Mouse (Mus musculus): ENCODE data around the gene Galnt6. TPM values are rescaled to one million over a fixed set of nuclear protein-coding genes. Genes with fewer than 3 reads are reported as not detected.

Galnt6 gene
- total RNA-seq, 2 experiments from 2014 or later = 4.2 to 9.6 TPM

DNA sequence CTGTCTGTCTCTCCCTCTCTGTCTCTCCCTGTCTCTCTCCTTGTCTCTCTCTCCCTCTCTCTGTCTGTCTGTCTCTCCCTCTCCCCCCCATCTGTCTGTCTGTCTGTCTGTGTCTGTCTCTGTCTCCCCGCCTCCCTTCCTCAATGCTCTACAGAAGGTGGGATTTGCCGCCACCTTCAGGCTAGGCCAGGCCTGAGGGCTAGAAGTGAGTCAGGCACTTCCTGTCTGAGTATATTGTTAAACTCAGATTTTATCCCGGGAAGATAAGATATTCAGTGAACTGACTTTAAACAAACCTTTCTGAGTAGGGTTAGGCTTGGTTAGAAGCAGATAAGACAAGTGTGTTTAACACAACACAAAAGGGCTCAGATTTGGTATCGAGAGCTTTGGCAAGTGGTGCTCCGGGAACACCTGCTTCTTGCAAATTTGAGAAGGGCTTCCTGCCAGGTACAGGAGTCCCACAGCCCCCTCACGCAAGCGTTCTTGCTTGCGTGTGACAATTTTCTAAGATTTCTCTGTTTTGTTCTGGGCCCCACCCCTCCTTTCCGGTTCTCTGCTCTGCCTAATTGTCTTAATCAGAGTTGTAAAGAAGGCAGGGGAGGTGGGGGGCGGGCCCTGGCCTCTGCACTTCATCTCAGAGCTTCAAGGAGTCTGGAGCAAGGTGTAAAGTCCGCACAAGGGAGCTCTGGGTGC is 25.8 kb upstream of the Galnt6 start:
- ATAC-seq (ENCODE audit: poor library complexity, severe bottlenecking) = peak; percentile 66

DNA sequence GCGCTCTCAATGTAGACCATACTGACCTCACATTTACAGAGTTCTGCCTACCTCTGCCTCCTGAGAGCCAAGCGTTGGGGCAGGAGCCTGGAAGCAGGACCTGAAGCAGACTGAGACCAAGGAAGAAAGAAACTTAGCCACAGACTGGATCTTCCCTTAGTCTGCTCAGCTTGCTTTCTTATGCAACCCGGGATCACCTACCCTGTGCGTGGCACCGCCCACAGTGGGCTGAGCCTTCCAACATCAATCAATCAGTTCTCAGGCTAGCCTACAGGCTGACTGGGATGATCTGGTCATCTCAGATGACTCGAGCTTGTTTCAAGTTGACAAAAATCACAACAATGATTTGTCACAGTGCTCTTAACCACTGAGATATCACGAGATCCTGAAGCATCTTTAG is 24.9 kb upstream of the Galnt6 start:
- no peak for ATAC-seq (ENCODE audit: poor library complexity, severe bottlenecking)

DNA sequence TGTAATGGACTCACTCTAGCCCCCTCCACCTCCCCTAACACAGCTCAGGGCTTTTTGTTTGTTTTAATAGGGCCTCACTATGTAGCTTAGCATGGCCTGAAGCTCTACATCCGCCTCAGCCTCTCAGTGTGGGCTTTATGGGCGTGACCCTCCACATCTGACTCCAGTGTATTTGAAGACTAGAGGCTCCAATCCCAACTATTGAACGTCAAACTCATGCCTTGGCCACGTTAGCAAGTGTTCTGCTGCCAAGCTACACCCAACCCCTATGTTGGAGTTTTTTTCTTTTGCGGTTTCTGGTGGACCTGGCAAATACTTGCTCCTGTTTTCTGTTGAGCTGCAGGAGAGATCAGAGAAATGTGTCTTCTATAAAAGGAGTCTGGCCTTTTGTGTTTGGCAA is 23.9 kb upstream of the Galnt6 start:
- ATAC-seq (ENCODE audit: poor library complexity, severe bottlenecking) = no peak

DNA sequence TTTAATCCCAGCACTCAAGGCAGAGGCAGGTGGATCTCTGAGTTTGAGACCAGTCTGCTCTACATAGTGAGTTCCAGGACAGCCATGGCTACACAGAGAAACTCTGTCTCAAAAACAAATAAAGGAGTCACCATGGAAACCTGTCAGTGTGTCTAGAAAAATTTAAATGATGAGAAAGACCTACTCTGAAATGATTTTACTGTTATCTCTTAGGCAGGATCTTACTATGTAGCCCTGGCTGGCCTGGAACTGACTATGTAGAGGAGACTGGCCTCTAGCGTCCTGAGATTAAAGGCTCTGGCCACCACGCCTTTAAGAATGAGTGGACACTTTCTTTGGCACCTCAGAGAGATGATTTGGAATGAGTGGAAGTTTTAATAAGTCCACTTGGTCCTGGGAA is 23.3 kb upstream of the Galnt6 start:
- no peak for ATAC-seq (ENCODE audit: poor library complexity, severe bottlenecking)

DNA sequence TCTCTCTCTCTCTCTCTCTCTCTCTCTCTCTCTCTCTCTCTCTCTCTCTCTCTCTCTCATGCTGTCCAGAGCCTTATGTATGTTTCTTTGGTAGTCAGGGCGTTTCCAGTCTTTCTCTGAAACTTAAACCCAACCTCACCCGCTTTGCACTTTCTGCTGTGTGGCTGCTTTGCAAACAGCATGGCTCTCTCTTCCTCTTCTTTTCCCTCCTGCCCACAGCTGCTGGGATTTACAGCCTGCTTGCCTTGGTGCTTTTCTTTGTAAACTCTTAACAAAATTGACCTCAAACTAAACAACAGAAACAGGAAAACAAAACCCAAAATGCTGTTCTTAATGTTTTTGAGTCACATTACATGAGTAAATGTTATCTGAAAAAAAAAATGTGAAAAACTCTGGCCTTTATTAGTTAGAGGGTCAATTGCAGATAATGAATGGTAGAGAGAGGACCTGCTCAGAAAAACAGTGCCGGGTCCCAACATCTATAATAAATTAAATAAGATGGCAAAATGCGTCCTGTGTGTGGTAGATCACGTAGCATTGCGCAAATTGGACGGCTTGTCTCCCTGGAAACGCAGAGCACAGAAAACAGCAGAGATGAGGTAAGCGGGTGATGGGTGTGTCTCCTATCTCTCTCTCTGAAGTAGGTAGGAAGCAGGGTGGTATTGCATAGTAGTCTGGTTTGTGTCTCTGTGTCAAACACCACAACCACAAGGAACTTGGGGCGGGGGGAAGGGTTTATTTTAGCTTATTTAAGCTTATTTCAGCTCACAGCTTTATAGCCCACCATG is 20.8 kb upstream of the Galnt6 start:
- peak; percentile 92 for ATAC-seq (ENCODE audit: poor library complexity, severe bottlenecking)

DNA sequence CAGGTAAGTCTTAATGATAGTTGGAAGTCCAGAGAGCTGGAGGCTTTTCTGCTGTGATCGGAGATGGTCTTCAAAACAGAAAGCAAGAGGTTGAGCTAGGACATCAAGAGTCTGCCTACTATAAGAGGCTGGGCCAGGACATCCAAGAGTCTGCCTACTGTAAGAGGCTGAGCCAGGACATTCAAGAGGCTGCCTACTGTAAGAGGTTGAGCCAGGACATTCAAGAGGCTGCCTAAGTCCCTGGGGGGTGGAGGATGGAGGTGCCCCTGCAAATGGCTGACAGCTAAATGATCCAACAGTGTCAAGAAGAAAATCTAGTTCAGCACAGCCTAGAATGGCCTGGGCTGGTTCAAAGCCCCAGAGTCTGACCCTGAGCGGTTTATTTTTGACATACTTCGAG is 19.4 kb upstream of the Galnt6 start:
- ATAC-seq (ENCODE audit: poor library complexity, severe bottlenecking) = no peak

DNA sequence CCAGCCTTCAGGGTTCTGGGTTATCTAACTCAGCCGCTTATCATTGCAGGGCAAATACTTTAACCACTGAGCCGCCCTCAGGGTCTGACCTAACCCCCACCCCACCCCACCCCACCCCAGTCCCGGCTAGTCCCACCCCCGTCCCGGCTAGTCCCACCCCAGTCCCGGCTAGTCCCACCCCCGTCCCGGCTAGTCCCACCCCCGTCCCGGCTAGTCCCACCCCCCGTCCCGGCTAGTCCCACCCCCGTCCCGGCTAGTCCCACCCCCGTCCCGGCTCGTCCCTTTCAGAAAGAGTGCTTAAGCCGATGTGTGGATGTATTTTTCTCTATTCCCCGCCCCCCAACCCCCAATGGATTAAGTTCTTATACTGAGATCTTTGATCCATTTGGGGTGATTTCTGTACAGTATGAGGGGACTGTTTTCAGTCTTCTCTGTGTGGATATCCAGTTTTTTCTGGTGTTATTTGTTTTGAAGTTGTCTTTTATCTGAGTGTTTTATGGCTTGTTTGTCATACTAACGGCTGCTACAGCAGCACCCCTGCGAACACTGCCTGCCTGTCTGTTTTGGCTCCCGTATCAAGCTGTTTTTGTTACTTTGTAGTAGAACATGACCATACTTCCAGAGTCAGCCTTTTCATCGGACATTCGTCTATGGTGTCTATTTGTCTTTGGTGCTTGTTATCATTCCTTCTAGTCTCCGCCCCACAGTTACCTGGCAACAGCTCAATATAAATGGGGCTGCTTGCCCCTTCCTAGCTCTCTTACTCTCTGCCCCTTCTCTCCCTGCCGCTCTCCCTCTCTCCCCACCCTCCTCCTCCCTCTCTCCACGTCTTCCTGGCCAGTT is 18.2 kb upstream of the Galnt6 start:
- peak; percentile 43 for ATAC-seq (ENCODE audit: poor library complexity, severe bottlenecking)

DNA sequence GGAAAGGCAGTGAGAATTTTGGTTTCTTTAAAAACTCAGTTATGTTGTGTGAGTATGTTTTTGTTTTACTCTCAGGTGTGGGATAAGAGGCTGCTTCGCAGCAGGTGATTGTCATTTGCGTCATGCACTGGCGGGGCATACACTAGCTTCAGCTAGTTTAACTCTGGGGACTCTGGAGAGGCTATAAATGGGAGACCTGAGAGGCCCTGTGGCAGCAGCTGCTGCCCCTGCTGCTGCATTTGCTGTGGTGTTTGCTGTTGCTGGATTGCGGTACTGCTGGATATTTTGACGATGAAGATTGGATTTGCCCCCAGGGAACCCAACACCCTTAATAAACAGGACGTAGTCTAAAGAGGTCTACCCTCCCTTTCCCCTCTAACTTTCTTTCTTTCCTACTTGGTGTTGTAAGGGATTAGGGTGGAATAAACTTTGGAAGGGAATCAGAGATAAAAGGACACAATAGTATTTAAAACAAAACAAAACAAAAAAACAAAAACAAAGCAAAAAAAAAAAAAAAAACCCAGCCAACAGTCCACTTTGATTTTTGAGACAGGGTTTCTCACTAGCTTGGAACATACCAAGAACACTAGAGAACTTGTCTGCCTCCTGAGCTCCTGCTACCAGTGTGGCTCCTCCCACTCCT is 17.4 kb upstream of the Galnt6 start:
- no peak for ATAC-seq (ENCODE audit: poor library complexity, severe bottlenecking)

DNA sequence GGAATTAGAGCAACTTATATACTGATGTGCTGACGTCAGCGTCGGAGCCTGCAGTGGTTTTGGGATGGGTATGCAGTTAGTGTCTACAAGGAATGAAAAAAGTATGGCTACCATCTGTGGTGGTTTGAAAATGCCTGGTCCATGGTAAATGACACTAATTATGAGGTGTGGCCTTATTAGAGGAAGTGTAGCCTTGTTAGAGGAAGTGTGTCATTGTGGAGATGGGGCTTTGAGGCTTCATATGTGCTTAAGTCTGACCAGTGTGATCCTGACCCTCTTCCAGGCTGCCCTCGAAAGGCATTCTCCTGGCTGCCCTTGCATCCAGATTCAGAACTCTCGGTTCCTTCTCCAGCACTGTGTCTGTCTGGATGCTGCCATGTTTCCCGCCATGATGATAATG is 14.1 kb upstream of the Galnt6 start:
- ATAC-seq (ENCODE audit: poor library complexity, severe bottlenecking) = peak; percentile 65

DNA sequence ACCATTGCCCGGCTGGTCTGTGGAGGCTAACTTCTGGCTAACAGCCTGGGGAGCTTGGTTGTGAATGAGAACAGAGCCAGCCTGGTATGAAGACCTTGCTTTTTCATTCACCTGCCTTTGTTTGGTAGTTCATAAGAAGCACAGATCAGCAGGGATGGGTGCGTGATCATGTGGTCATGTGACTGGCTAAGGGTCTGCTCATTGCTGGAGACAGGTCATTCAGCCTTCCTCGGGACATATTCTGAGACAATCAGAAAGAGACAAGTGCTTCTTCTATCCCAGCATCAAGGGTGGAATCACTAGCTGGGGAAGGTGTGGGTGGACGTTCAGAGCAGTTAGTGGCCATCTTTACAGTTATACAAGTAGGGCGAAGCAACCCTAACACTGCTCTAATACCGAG is 10.3 kb upstream of the Galnt6 start:
- no peak for ATAC-seq (ENCODE audit: poor library complexity, severe bottlenecking)

DNA sequence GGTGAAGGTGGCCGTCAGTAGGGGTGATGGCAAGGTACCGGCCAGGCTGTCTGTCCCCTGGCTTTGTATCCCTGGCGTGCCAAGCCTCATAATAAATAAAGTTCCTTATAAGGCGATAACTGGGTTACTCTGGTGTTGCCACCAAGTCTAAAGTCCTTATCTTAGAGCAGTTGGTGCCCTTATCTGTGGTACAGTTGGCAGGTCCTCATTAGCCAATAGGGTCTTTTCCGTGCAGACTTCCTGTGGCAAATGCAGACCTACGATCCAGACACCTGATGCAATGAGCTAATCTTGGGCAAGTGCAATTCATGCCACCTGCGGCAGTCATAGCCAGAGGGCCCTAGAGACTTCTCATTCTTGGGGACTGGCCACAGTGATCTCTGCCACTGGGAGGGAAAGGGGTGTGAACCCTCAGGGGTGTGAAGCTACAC is 9.2 kb upstream of the Galnt6 start:
- peak; percentile 81 for ATAC-seq (ENCODE audit: poor library complexity, severe bottlenecking)

DNA sequence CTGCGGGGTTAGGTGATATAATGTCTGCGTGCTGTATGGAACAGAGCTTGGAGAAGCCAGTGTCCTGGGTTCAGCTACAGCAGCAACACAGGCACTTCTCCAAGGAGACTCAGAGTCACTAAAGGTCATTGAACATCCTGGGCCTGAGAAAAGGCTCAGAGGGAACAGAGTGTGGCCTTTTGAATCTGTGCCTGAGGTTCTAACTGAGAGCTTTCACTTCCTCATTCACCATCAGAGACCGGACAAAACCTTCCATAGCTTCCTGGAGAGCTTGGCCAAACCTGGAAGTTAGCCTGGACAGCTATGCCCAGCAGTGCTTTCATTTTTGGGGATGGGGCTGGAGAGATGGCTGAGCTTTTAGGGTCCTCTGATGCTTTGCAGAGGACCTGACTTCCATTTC is 8.5 kb upstream of the Galnt6 start:
- peak; percentile 62 for ATAC-seq (ENCODE audit: poor library complexity, severe bottlenecking)

DNA sequence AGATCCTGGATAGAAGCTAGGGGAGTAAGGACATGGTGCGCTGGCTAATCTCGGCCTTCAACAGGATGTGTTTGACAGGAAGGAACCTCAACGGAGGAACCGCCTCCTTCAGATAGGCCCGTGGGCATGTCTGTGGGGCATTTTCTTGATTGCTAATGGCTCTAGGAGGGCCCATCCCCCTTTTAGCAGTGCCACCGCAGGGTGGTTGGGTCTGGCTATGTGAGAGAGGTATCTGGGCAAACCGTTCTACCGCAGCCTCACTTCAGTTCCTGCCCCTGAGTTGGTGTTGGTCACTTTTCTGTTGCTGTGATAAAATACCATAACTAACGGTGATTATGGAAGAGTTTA is 6.8 kb upstream of the Galnt6 start:
- peak; percentile 29 for ATAC-seq (ENCODE audit: poor library complexity, severe bottlenecking)

DNA sequence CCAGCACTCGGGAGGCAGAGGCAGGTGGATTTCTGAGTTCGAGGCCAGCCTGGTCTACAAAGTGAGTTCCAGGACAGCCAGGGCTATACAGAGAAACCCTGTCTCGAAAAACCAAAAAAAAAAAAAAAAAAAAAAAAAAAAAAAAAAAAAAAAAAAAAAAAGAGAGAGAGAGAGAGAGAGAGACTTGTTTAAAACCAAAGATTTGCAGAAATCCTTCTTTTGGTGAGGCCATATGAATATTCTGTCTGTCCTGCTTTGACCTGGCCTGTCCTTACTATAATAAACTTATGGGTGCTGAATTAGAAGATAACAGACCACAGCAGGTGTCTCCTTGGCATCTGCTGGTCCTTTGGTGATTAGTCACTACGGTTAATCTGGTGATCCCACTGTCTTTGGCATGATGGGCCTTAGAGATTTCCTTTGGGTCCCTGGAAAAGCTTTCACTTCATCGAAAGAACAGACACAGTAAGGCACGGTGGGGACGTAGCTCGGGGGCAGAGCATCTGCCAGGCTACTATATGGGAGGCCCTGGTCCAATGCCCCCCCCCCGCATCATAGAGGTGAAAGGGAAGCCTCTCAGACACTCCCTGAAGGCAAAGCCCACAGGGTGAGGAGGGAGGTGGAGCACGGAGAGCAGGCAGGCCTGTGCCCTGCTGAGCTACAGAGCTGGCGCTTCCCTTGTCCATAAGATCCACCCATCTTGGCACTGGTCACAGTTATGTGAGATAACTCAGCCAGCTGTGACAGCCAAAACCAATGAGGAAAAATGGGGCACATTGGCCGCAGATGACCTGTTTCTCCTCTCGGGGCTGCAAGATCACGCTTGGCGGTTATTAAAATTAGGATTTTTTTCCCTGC is 6.1 kb upstream of the Galnt6 start:
- ATAC-seq (ENCODE audit: poor library complexity, severe bottlenecking) = no peak

DNA sequence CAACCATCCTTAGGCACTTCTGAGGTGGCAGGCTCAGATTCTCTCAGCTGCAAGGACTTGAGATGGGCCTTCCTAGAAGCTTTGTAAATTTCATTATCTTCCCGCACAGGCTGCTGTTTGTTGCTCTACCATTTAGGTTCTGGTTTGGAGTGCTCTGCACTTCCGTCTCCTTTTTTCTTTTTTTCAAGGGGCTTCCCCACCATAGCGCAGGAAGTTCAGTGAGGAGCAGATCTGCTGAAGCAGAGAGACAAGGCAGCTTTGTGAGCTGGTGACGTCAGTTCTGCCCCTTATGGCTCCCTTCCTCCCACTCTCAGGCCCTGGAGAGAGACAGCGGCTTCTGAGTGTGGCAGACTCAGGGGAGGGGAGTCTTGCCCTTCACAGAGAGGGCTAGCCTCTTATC is 3.4 kb upstream of the Galnt6 start:
- ATAC-seq (ENCODE audit: poor library complexity, severe bottlenecking) = peak; percentile 39

DNA sequence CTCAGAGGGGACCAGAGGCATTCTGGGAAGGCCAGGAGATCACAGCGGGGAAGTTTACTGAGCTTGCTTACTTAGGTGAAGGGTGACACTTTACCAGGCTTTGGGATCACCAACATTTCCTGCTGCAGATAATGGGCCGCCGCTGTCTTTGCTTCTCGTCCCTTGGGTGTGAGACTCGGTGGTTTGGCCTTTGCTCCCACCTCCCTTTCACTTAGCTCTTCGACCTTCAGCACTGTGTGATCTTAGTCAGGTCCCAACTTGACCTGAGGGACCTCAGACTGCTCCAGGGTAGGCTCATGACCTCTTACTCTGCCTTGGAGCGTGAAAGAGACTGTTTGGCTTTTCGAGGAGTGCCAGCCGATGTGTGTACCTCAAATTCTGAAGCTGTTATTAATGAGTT is 1.9 kb upstream of the Galnt6 start:
- no peak for ATAC-seq (ENCODE audit: poor library complexity, severe bottlenecking)

DNA sequence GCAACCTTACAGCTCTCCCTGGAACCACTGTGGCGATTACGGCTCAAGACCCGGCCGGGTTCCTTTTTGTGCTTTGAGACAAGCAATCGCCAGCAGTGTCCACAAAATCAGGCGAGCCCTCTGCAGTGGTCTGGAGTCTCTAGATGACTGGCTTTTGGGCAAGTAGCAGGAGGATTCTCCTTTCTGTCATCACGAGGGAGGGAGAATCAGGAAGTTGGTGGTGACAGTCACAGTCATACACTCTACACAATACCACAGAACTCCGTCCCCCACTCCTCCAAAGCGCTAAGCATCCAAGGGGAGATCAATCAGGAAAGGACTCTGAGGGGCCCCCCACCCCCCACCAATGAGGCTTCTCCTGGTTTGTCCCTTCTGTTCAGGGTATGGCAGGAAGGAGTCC is 590 bp downstream of the Galnt6 start:
- ATAC-seq (ENCODE audit: poor library complexity, severe bottlenecking) = peak; percentile 75

DNA sequence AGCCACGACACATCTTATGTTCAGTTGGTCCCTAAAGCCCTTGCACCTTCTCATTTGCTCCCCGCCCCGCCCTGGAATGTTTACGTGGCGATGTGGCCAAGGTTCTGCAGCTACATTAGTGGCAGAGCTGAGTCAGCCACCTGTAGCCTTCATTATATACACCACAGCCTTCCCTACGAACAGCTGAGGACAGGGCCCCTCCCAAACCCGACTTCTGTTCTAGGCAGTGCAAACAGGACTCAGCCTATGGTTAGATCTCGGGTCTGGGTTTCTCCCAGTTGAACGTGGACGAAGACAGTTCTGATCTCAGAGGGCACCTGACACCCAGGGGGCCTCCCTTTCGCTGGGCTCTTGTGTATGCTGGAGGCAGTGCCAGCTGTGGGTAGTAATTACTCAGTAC is 1.3 kb downstream of the Galnt6 start:
- no peak for ATAC-seq (ENCODE audit: poor library complexity, severe bottlenecking)

DNA sequence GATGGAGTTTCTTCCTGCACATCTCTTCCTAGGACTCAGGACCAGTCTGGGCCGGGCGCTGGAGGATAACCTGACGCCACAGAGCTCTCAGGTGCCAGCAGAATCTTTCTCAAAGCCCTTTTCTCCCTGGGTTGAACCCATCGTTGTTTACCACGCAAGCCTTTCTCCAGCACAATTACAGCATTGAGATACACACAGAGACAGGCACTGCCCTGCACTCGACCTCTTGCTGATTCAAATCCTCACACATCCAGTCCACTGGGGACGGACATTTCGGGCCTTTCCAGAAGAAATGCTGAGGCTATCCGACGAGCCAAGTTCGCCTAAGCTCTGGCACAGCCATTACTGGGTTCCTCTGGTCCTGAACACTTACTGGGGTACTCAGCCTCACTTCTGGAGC is 2.5 kb downstream of the Galnt6 start:
- no peak for ATAC-seq (ENCODE audit: poor library complexity, severe bottlenecking)

DNA sequence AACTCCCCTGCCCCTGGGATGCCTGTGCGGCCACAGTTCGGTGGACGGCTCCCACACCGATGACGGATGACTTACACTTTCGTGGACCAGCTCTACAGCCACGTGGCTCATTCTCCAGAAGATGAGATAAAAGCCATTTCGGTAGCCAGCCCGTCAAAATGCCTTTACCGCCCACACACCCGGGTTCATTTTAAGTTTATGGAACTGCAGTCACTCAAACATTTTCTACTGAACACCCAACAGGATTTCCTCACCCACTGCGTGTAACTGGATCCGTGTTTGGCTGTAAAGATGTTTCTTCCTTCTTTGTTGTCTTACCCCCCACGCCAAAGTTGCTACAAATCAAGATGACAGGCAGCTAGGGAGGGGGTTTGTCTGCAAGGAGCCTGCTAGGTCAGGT is 5.7 kb downstream of the Galnt6 start:
- no peak for ATAC-seq (ENCODE audit: poor library complexity, severe bottlenecking)

Measured in megakaryocyte, adult 5-6 weeks (primary cell).